Mouse (Mus musculus) testis, adult 2 months (tissue): ENCODE results near the gene Dlgap1.

ENCODE experiments used
- CTCF ChIP-seq: fragments of 200-500 bp; IDR thresholded peaks from 2 replicates; pipeline ENCODE4 v1.5.1; 2012; ENCODE audit warnings: low read depth, mild to moderate bottlenecking, inconsistent platforms, low read length, moderate library complexity; ENCODE audit not compliant: control insufficient read depth, insufficient read depth, insufficient replicate concordance
- POLR2A ChIP-seq: fragments of 200-500 bp; IDR thresholded peaks from 2 replicates; pipeline ENCODE4 v1.6.1; 2012; ENCODE audit warnings: low read depth, mild to moderate bottlenecking, inconsistent platforms, low read length, moderate library complexity; ENCODE audit not compliant: control insufficient read depth

GRCm38 (mm10) chr17:70850996-70851991 is 882.4 kb downstream of the Dlgap1 start:
- TF ChIP-seq CTCF (no peak), POLR2A (peak; percentile 61; the same call in 1 of the 2 replicates)
